Mouse (Mus musculus) brain, embryonic 18.5 days (tissue): ENCODE results near the gene Gm13090.

Experiments
- DNase-seq: peaks from one replicate; pipeline ENCODE4 v3.0.0-alpha.2; 2012; ENCODE audit warnings: low read depth, low spot score

Gm13090 gene

GRCm38 (mm10) chr4:151096334-151097103 lies 7.1 kb downstream of the Gm13090 start:
- no peak for DNase-seq

DNA sequence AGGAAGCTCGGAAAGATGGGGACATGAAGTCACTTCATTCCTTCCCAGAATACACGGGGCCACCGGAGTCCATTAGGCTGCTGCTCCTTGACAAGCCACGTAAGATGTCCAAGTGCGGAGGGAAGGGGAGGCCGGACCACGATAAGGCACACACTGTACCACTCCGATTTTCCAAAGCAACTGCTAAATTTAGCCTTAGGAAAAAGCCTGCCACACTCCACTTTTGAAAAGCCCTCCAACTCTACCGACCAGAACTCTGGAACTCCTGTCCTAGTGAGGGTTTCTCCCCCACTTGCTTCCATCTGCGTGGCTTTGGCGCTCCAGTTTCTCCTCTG lies 7.7 kb downstream of the Gm13090 start:
- no peak for DNase-seq

DNA sequence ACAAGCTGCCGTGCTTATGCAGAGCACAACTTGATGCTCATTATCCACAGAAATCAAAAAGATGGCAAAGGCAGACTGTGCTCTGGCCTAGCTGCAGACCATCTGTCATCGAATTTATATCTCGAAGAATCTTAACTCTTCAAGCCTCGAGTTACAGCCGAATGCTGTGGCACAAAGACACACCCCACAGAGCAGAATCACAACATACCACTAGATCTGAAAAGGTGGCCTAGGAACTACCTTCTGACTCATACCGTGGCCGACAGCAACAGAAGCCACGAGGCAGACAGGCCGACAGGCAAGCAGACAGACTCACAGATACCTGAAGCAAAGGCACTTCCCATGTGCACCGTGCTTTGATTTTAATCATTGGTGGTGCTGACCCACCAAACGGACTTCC lies 14.3 kb downstream of the Gm13090 start:
- peak; percentile 28 for DNase-seq

DNA sequence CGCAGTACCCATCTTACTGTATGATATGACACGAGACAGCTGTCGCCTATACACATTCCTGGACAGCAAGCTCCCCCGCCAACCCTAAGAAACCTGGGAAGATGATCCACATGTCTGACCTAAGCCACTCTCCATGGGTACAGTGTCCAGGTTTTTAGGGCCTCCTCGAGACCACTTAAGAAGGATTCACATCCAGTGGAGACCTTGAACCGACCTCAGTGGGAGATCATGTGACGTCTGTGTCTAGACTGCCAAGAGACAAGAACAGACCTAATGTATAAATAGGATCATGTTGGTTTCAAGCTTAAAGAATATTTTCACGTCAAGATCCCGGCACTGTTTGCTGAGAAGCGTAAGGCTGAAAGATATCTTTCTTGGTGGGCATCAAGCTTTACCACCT lies 14.8 kb downstream of the Gm13090 start:
- no peak for DNase-seq

DNA sequence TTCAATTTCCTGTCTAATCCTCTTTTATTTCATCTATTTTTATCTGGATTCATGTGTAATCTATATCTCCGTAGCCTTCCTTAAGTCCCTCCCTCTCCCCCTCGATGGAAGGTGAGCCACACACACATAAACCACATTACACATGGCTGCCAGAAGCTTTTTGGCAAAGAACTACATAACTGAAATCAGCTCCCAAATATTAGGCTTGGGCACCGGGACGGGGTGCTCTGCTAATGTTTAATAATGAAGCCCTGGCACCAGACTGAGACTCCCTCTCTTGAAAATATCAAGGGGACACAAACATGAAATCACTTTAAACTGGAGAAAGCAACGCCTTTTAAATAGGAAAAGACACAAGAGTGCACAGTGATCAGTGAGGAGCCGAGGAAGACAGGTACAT lies 16.5 kb downstream of the Gm13090 start:
- no peak for DNase-seq

DNA sequence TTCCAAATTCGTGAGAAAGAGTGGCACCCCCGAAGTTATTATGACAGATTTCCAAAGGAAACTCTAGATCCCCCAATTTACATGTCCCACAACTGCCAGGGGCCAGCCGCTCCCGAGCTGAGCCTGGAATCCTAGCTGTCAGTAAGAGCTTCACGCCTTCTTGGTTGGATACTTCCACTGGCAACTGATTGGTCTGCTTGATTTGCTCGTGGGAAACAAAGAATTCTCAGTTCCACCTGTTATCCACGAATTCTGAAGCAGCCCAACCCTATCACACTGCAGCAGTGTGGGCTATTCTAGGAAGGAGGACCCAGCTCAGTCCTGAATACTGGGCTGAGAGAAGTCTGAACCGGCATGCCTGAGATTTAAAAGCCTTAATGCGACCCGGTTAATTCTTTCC lies 17.1 kb downstream of the Gm13090 start:
- DNase-seq: no peak

DNA sequence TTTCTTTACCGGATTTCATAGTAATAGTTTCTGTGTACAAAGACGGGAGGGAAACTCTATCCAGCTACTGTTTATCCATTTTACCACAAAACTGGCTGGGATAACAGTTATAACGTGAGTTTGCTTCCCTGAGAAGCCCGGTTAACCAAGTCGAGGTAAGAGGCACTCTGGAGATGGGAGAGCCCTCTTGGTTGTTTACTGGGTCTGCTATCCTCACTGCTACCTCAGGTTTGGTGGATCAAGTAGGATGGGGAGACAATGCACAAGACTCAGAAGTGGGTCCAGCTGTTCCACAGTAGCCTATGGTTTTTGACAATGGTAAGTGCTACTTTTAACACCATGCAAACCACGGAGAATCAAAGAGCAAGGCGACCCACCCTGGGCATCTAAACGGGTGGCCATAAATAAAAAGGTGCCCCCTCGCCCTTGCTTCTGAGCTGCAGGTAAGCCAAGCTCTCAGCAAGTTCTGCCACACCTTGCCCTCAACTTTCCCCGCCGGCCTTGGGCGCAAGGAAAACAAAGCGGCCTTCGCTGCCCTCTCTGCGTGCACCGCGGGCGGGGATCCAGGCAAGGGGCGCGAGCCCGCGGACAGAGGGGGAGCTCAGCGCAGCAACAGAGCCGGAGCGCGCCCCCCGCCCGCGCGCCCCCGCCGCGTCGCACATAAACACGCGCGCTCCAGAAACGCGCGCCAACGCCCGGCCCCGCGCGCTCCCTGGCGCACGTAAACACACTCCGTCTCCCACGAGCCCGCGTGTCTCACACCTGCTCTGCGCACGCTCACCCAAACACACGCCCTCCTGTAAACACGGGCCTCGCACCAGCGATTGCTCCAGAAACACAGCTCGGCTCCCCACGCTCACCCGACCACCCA lies 18.0 kb downstream of the Gm13090 start:
- DNase-seq: peak; percentile 57

DNA sequence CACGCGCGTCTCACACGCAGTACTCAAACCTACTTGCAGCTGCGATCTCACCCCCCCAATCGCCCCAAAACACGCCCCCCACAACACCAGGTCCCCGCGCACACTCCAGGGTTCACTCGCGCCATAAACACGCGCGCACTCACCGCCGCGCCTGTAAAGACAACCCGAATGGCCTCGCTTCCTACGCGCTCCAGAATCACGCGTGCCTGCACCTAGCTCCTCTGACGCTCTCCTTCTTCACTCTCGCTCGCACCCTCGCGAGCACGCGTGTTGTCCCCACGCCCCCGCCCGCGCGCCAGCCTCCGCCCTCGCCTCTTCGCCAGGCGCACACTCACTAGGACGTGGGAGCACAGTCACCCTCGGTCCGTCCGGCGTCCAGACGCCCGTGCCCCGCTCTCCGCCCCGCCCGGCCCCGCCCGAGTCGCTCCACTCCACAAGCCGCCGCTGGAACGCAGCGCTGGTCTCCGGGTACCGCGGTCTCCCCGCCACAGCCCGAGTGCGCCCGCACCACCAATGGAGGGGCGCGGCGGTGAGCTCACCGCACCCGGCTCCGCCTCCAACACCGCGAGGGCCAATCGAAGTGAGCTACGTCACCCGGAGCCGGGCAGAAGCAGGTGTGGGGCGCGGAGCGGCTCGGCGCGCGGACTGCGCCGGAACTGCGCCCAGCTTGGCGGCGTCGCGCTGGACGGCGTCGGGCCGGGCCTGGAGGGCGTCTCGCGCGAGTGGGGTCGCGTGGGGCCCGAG lies 18.8 kb downstream of the Gm13090 start:
- DNase-seq: peak; percentile 91

DNA sequence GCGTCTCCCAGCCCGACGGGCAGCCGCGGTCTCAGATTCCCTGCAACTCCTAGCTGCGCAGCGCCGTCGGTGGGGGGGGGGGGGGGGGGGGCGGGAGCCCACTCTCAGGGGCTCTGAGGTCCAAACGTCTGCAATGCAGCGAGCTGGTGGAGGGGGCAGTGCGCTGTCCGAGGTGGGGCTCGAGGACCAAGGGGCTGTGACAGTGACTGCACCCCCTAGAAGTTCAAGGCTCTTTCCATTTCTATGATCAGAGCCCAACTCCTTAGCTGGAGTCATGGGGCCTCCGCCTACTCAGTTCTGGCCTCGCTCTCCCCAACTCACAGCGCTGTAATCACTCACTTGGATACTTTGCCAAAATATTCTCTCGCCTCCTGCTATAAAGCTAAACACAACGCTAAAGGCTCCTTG lies 19.5 kb downstream of the Gm13090 start:
- DNase-seq: no peak

DNA sequence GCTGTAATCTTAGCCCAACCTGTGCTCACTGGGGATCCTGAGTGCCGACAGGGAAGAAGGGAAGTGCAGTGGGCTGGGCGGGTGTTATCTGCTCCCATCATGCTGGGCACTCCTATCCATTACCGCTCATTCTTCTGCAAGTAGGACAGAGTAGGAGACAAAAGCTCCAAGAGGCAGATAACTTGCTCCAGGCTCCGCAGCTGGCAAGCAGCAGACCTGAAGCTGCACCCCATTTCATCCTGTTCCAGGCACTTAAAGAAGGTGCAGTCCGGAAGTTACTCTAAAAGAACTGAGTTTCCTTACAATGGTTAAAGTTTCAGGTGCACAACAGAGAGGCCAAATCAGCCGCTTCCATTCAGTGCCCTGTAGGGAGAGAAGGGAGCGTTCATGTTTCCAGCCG lies 21.9 kb downstream of the Gm13090 start:
- DNase-seq: no peak

DNA sequence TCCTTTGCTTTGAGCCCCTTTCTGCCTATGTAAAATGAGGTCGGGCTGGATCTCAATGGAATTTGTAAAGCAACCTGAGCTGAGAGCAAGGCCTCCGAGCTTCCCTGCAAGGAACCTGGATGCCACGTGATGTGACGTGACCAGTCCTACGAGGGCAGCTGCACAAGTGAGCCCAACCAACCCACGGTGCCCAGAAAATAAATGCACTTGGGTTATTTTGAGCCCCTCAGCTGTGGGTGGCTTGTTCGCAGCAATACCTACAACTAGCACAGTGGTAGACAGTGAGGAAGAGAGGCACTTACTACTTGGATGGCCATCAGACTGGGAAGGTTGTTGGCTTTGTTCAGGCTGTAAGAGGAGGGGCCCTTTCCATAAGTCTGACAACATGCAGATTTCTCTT lies 25.2 kb downstream of the Gm13090 start:
- DNase-seq: no peak

DNA sequence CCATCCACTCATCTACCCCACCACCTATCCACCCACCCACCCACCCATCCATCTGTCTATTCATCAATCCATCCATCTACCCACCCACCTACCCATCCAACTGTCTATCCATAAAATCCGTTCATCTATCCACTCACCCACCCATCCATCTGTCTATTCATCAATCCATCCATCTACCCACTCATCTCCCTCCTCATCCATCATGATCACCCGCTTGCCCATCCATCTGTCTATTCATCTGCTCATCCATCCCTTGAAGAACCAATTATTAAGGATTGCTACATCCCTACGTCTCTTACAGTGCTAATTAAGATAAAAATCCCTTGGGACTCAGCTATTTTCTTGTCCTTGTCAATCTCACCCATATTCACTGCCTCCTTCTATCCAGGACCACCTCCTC lies 29.5 kb downstream of the Gm13090 start:
- no peak for DNase-seq

GRCm38 (mm10) chr4:151127636-151128548 lies 38.5 kb downstream of the Gm13090 start:
- no peak for DNase-seq

DNA sequence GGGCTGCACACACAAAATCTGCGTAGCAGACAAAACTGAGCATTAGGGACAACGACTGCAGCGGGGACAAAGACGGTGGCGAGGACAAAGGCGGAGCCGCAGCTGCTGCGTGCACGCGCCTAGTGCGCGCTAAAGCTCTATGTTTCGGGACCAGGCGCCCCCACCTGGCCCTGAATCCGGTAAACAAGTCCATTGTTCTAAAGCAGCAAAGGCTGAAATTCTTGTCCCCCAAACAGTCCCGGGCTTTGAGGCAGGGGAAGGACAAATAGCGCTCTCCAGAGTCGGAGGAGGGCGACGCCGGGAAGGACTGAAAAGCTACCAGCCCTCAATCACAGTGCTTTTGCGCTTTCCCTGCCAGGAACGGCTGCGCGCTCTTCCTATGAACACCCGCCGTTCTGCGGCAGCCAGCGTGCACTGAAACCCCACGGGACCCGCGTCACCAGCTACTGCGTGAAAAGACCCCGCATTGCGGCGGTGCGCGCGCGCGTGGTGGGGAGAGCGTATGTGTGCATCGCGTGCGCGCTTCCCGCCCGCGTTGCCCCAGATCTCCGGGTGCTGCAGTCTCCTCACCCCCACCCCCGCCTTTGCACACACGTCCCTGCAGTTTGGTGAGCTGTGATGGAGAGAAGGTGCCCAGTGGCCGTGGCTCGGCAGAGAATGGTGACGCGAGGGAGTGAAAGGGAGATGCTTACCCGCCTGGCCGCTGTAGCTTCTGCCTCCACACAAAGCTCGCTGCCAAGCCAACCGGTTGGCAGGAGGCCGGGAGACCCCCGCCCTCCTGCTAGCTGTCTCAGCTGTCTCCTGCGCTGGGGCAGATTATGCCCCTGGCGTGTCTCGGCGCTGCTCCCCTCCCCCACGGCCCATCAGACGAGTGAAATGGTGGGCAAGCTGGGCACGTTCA lies 39.5 kb downstream of the Gm13090 start:
- peak; percentile 89 for DNase-seq

- no peak for DNase-seq
These were observed 40.6 kb downstream of the Gm13090 start for GRCm38 (mm10) chr4:151129725-151130557.

DNA sequence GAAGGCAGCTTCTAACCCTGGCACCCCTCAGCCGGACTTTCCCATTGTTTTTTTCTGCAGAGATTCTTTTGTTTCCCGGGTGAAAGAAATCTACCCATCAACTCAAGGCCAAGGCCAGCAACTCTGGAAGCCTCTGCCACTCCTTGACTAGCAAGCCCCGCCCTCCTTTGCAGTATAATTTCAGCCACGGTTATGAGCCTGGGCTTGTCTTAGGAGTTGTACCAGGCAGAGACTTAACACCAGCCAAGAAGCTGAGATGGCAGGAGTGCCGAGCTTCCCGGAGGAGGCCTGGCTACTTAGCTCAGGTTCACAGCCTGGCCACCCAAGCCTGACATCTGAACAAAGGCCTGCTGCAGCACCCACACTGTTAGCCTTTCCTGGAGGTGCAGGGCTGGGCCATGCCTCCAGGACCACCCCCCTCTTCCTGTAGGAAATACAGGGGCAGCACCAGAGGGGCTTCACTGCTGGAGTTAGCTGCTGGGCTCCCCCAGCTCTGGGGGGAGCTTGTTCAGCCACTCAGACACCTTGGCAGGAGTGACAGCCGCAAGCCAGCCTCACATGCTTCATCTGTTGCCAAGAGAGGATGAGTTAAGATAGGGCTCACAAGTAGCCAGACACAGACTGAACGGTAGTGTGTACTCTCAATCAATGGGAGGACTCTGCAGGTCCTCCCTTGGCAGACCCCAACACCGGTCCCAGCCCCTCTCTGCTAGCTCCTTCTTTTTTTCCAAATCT lies 41.6 kb downstream of the Gm13090 start:
- DNase-seq: no peak

- no peak for DNase-seq
These were observed 43.1 kb downstream of the Gm13090 start for GRCm38 (mm10) chr4:151132493-151132892.

DNA sequence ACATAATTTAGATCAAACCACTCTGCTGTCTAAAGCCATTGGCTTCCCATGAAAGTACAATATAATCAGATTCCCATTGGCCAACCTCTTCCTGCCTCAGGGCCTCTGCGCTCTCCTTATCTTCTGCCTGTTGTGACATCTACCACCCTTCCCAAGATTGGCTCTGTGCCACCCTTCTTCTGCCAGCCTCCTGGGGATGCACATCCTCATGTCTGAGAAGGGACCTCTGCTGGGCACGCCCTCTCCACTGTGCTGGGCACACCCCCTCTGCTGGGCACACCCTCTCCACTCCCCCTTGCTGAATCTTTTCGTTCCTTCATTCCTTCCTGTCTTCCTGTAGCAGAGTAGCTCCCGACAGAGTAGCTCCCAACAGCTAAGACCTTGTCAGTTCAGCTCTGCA lies 44.4 kb downstream of the Gm13090 start:
- no peak for DNase-seq

DNA sequence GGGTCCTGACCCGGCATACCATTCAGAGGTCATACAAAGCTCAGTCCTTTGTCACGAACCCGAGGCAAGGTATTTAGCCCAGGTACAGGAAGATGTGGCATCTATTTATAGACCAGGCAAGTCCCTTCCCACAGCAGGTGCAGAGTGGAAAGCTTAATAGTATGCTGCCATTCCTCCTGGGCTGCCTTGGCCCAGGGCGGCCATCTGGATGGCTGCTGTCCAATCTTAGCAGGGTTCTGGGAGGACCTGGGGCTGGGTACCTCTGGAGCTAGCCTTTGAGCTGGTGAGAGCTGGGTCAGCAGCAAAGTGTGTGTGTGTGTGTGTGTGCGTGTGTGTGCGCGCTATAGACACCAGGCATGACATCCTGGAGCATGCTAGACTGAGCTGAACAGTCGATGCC lies 46.1 kb downstream of the Gm13090 start:
- DNase-seq: no peak
